In the genomic region with DNA sequence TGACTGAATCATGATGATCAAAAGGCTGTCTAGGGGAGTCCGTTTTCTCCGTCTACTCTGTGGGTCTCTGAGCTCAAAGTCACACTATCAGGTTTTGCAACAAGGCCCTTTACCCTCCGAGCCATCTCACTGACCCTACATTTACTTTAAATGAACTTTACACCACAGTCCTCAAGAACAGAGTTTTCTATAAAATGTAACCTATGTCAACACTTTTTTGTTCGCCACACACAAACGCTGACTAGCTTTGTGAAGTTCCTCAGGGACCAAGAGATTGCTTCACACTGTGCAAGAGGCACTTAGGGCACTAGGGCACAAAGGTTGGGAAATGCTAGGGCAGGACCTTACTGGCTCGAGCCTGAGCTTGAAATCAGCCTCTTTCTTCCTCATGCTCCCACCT, we compare ENCODE assay signal across 18 mouse cellular contexts. TPM values are rescaled to one million over a fixed set of nuclear protein-coding genes. Genes with fewer than 3 reads are reported as not detected.
DNase-seq lines count a peak whose midpoint lies in the region; ATAC-seq and TF ChIP-seq lines count a peak whose summit lies in the region.
"Had no signal": no experiment of that assay in that cellular context is flagged by ENCODE, and none has a peak within 500 bp of the region (broad histone marks: within the 10 kb centered on the region; RNA-seq: fewer than 3 reads in every experiment).

No protein-coding gene starts in this region.

- WGBS in kidney, adult 2 months = 71% methylated on average over 6 of the region's 6 CpGs
- WGBS in intestine, postnatal 0 days = 45% methylated on average over 6 of the region's 6 CpGs
- WGBS in lung, postnatal 0 days = 51% methylated on average over 6 of the region's 6 CpGs

- no peaks in the 10 kb centered on the region for H3K36me3 ChIP-seq in kidney, adult 2 months (ENCODE audit: control insufficient read depth, insufficient read depth, low read length)
- no peaks in the 10 kb centered on the region for H3K36me3 ChIP-seq in intestine, postnatal 0 days (ENCODE audit: control insufficient read depth, insufficient read depth)
- no peaks in the 10 kb centered on the region for H3K36me3 ChIP-seq in lung, postnatal 0 days (ENCODE audit: insufficient read depth, low read length)
- H3K36me3 ChIP-seq: embryonic facial prominence, embryonic 10.5 days; midbrain, embryonic 13.5 days had no signal

- peak; percentile 7 for DNase-seq in kidney, adult 2 months
- DNase-seq in kidney, postnatal 14 days = no peak
- peak; percentile 88 for DNase-seq in lung, postnatal 0 days (ENCODE audit: low spot score)
- DNase-seq in yolk sac, embryonic 10.5 days (ENCODE audit: low spot score) = peak; percentile 83
- DNase-seq in cerebellum, adult 9-10 months = no peak
- no peak for DNase-seq in spleen, postnatal 4 days (ENCODE audit: low spot score in 2 of 2)
- DNase-seq in retina, postnatal 1 day = no peak
- DNase-seq: cerebellum, postnatal 10 days; heart, adult 11 months; heart, postnatal 14 days; layer of hippocampus, adult 9-11 months; lung, embryonic 14.5 days; thymus, postnatal 4 days had no signal

- peak; percentile 59; the same call in 1 of the 2 replicates for TF ChIP-seq EP300 in lung, postnatal 0 days (IDR thresholded peaks at IDR 0.05)

- no peak overlapping the region for H3K4me3 ChIP-seq in kidney, adult 2 months (ENCODE audit: insufficient read depth, low read depth, low read length)
- H3K4me3 ChIP-seq in intestine, postnatal 0 days (ENCODE audit: low read depth, low read length) = no peak overlapping the region
- H3K4me3 ChIP-seq in lung, postnatal 0 days (ENCODE audit: low read depth, low read length) = no peak overlapping the region
- H3K4me3 ChIP-seq: embryonic facial prominence, embryonic 10.5 days; midbrain, embryonic 13.5 days had no signal

- TF ChIP-seq POLR2A in kidney, adult 2 months (IDR thresholded peaks at IDR 0.05; ENCODE audit: low read depth, low read length) = no peak

- TF ChIP-seq CTCF in kidney, adult 2 months (conservative IDR thresholded peaks at IDR 0.05; ENCODE audit: insufficient read depth, insufficient read length, low read depth, low read length) = no peak
- TF ChIP-seq CTCF in intestine, postnatal 0 days (IDR thresholded peaks at IDR 0.05; ENCODE audit: low read depth) = no peak
- no peak for TF ChIP-seq CTCF in lung, postnatal 0 days (IDR thresholded peaks at IDR 0.05)

- no peak overlapping the region for H3K4me2 ChIP-seq in intestine, postnatal 0 days (replicated peaks; ENCODE audit: low read depth)
- no peak overlapping the region for H3K4me2 ChIP-seq in lung, postnatal 0 days (replicated peaks; ENCODE audit: low read depth, low read length)
- H3K4me2 ChIP-seq: lung, embryonic 14.5 days; midbrain, embryonic 13.5 days had no signal

- ATAC-seq in intestine, postnatal 0 days = peak; percentile 97
- ATAC-seq in lung, postnatal 0 days = peak; percentile 96
- ATAC-seq: hindbrain, postnatal 0 days; midbrain, embryonic 13.5 days had no signal

- H3K27ac ChIP-seq in kidney, adult 2 months (ENCODE audit: insufficient read depth, low read depth, low read length) = no peak overlapping the region
- H3K27ac ChIP-seq in intestine, postnatal 0 days (ENCODE audit: low read depth, low read length) = peak overlapping the region; percentile 47; the same call in 1 of the 2 replicates
- peak overlapping the region; percentile 38; the same call in 1 of the 2 replicates for H3K27ac ChIP-seq in lung, postnatal 0 days (ENCODE audit: low read length)
- H3K27ac ChIP-seq: embryonic facial prominence, embryonic 10.5 days; hindbrain, postnatal 0 days; midbrain, embryonic 13.5 days; stomach, postnatal 0 days had no signal

- no peaks in the 10 kb centered on the region for H3K4me1 ChIP-seq in kidney, adult 2 months (ENCODE audit: control insufficient read depth, insufficient read depth, low read length)
- no peaks in the 10 kb centered on the region for H3K4me1 ChIP-seq in intestine, postnatal 0 days (replicated peaks; ENCODE audit: control insufficient read depth, insufficient read depth, low read length)
- no peaks in the 10 kb centered on the region for H3K4me1 ChIP-seq in lung, postnatal 0 days (ENCODE audit: insufficient read depth, low read depth, low read length)
- H3K4me1 ChIP-seq: embryonic facial prominence, embryonic 10.5 days; midbrain, embryonic 13.5 days had no signal

- no peak overlapping the region for H3K9ac ChIP-seq in intestine, postnatal 0 days (ENCODE audit: low read depth, low read length)
- no peak overlapping the region for H3K9ac ChIP-seq in lung, postnatal 0 days (replicated peaks; ENCODE audit: low read depth)
- H3K9ac ChIP-seq: lung, embryonic 14.5 days; midbrain, embryonic 13.5 days had no signal

- H3K9me3 ChIP-seq in intestine, postnatal 0 days (ENCODE audit: control insufficient read depth) = no peaks in the 10 kb centered on the region
- no peaks in the 10 kb centered on the region for H3K9me3 ChIP-seq in lung, postnatal 0 days (ENCODE audit: low read length)

- H3K27me3 ChIP-seq in kidney, adult 2 months (replicated peaks; ENCODE audit: control insufficient read depth, insufficient read depth, low read length) = no peaks in the 10 kb centered on the region
- no peaks in the 10 kb centered on the region for H3K27me3 ChIP-seq in intestine, postnatal 0 days (replicated peaks; ENCODE audit: control insufficient read depth, insufficient read depth, low read length)
- H3K27me3 ChIP-seq in lung, postnatal 0 days (replicated peaks; ENCODE audit: insufficient read depth, low read length) = no peaks in the 10 kb centered on the region
- H3K27me3 ChIP-seq: midbrain, embryonic 13.5 days had no signal

RNA-seq across cellular contexts. Expression of gene Klb, which starts 8.7 kb away (rescaled TPM):
- polyA plus RNA-seq in kidney, adult 2 months (2012; rRNA removed) = 1.5 and 1.8 TPM in 2 replicates
- 2.6 and 3.8 TPM in 2 replicates for polyA plus RNA-seq in intestine, postnatal 0 days (2015; fragmentation: Nextera tagmentation; extraction: Ambion mirVana)
- polyA plus RNA-seq in lung, postnatal 0 days (2015; fragmentation: Nextera tagmentation; extraction: Ambion mirVana) = 0.04 TPM in 1 of 2 replicates, not detected in the other
- polyA plus RNA-seq: embryonic facial prominence, embryonic 10.5 days; lung, embryonic 14.5 days had no signal

RNA-seq across cellular contexts. Expression of gene Rfc1, which starts 21.4 kb away (rescaled TPM):
- polyA plus RNA-seq in kidney, adult 2 months (2012; rRNA removed) = 9.1 and 10.9 TPM in 2 replicates
- 28.9 and 32.5 TPM in 2 replicates for polyA plus RNA-seq in intestine, postnatal 0 days (2015; fragmentation: Nextera tagmentation; extraction: Ambion mirVana)
- polyA plus RNA-seq in lung, postnatal 0 days (2015; fragmentation: Nextera tagmentation; extraction: Ambion mirVana) = 34.8 and 37.7 TPM in 2 replicates

RNA-seq across cellular contexts. Expression of gene Rpl9, which starts 34.4 kb away (rescaled TPM):
- polyA plus RNA-seq in kidney, adult 2 months (2012; rRNA removed) = 220 and 310 TPM in 2 replicates
- polyA plus RNA-seq in intestine, postnatal 0 days (2015; fragmentation: Nextera tagmentation; extraction: Ambion mirVana) = 650 and 657 TPM in 2 replicates
- polyA plus RNA-seq in lung, postnatal 0 days (2015; fragmentation: Nextera tagmentation; extraction: Ambion mirVana) = 798 and 851 TPM in 2 replicates

RNA-seq across cellular contexts. Expression of gene Lias, which starts 34.4 kb away (rescaled TPM):
- 18.6 and 26.1 TPM in 2 replicates for polyA plus RNA-seq in kidney, adult 2 months (2012; rRNA removed)
- 40.6 and 41.9 TPM in 2 replicates for polyA plus RNA-seq in intestine, postnatal 0 days (2015; fragmentation: Nextera tagmentation; extraction: Ambion mirVana)
- 38.6 and 42.8 TPM in 2 replicates for polyA plus RNA-seq in lung, postnatal 0 days (2015; fragmentation: Nextera tagmentation; extraction: Ambion mirVana)

Comparison
In these comparisons a context has a peak if more than half of its experiments do, and no peak if none do; other contexts are left out.
1. DNase-seq: peak in kidney, adult 2 months (single experiment), lung, postnatal 0 days (single experiment) and yolk sac, embryonic 10.5 days (single experiment); none in kidney, postnatal 14 days (single experiment), cerebellum, adult 9-10 months (single experiment), spleen, postnatal 4 days (0 of 2) and retina, postnatal 1 day (single experiment).